Mouse (Mus musculus) liver, embryonic 11.5 days (tissue): ENCODE measurements around the gene Sept8. TPM values are rescaled to one million over a fixed set of nuclear protein-coding genes. Genes with fewer than 3 reads are reported as not detected.

Experiments used
- ATAC-seq: fragments of 200-750 bp; cut with Nextera tagmentation; replicated peaks from 2 replicates; pipeline ENCODE4 v1.8.0; 2017; ENCODE audit warnings: moderate number of reproducible peaks, mild to moderate bottlenecking, moderate TSS enrichment, moderate library complexity; ENCODE audit not compliant: low FRiP score
- DNase-seq: peaks from one replicate; pipeline ENCODE4 v3.0.0-alpha.2; 2017; ENCODE audit warnings: low spot score
- H3K27ac ChIP-seq: fragments of 300-500 bp; sonication (generic); 2 replicates; pipeline ENCODE4 v1.5.1; 2014; ENCODE audit warnings: mild to moderate bottlenecking, low read depth, low read length, control low read depth
- H3K27me3 ChIP-seq: fragments of 300-500 bp; sonication (generic); replicated peaks from 2 replicates; pipeline ENCODE4 v1.6.1; 2014; ENCODE audit warnings: low read length, mixed read lengths; ENCODE audit not compliant: control insufficient read depth, insufficient read depth
- H3K36me3 ChIP-seq: fragments of 300-500 bp; sonication (generic); 2 replicates; pipeline ENCODE4 v1.6.1; 2014; ENCODE audit warnings: mild to moderate bottlenecking, low read length, moderate library complexity, mixed read lengths; ENCODE audit not compliant: control insufficient read depth, insufficient read depth
- H3K4me1 ChIP-seq: fragments of 300-500 bp; sonication (generic); replicated peaks from 2 replicates; pipeline ENCODE4 v1.6.1; 2014; ENCODE audit warnings: low read length, mixed read lengths; ENCODE audit not compliant: control insufficient read depth, insufficient read depth
- H3K4me2 ChIP-seq: fragments of 300-500 bp; sonication (generic); 2 replicates; pipeline ENCODE4 v1.6.1; 2014; ENCODE audit warnings: mild to moderate bottlenecking, control low read depth, moderate library complexity
- H3K4me3 ChIP-seq: fragments of 300-500 bp; sonication (generic); 2 replicates; pipeline ENCODE4 v1.5.1; 2014; ENCODE audit warnings: low read depth, low read length, control low read depth
- H3K9ac ChIP-seq: fragments of 300-500 bp; sonication (generic); 2 replicates; pipeline ENCODE4 v1.6.1; 2014; ENCODE audit warnings: low read depth, low read length, control low read depth
- H3K9me3 ChIP-seq: fragments of 300-500 bp; sonication (generic); 2 replicates; pipeline ENCODE4 v1.6.1; 2016; ENCODE audit warnings: low read length, inconsistent platforms, mixed read lengths; ENCODE audit not compliant: control insufficient read depth
- WGBS: fragments of 180-500 bp; shearing (Covaris S2); extraction: QIAGEN DNeasy Blood & Tissue Kit; methylation state at CpG from one replicate; pipeline ENCODE4 v1.1.7; 2014; 5-methylcytosine and 5-hydroxymethylcytosine counted together
- polyA plus RNA-seq: library from polyadenylated mRNA; unstranded; fragments of >200 nt; fragmentation: Nextera tagmentation; extraction: Ambion mirVana; gene quantifications from 2 replicates; pipeline ENCODE4 v1.2.1, GENCODE M21; 2014

The Sept8 gene
- polyA plus RNA-seq, 1 experiment from 2014 or later, result 43.4 TPM

GRCm38 (mm10) chr11:53591116-53591515, 72.1 kb downstream of the Sept8 start:
- 86% methylated on average over 5 of the region's 5 CpGs for WGBS

More at GRCm38 (mm10) chr11:53591116-53591515, 72.1 kb downstream of the Sept8 start:
- no peak overlapping the region for H3K4me2 ChIP-seq
- H3K9me3 ChIP-seq, result no peaks in the 10 kb centered on the region
- no peak for DNase-seq
- no peak overlapping the region for H3K9ac ChIP-seq
- peaks cover 9% of the 10 kb centered on the region; the same call in 1 of the 2 replicates for H3K36me3 ChIP-seq
- ATAC-seq, result no peak
- no peaks in the 10 kb centered on the region for H3K4me1 ChIP-seq
- H3K4me3 ChIP-seq, result no peak overlapping the region
- H3K27ac ChIP-seq, result no peak overlapping the region
- H3K27me3 ChIP-seq, result no peaks in the 10 kb centered on the region

Other genes with a start within 250 kb of the Sept8 start
- 154 and 166 TPM in 2 replicates for gene Hspa4, start 218.8 kb upstream of the Sept8 start, polyA plus RNA-seq
- 36.7 and 37.9 TPM in 2 replicates for gene Zcchc10, start 194.6 kb upstream of the Sept8 start, polyA plus RNA-seq
- 16.5 and 17.3 TPM in 2 replicates for gene Aff4, start 168.4 kb upstream of the Sept8 start, polyA plus RNA-seq
- 5.1 and 6.5 TPM in 2 replicates for gene Leap2, start 96.1 kb upstream of the Sept8 start, polyA plus RNA-seq
- 746 and 848 TPM in 2 replicates for gene Uqcrq, start 88.4 kb upstream of the Sept8 start, polyA plus RNA-seq
- 0.30 and 0.89 TPM in 2 replicates for gene Gdf9, start 88.2 kb upstream of the Sept8 start, polyA plus RNA-seq
- 0.10 TPM in 1 of 2 replicates, not detected in the other for gene Gm10447, start 62.1 kb upstream of the Sept8 start, polyA plus RNA-seq
- gene Shroom1, start 62.1 kb upstream of the Sept8 start, polyA plus RNA-seq, result 2.6 and 2.7 TPM in 2 replicates
- gene Gm9837, start 48.8 kb upstream of the Sept8 start, polyA plus RNA-seq, result not detected in 2 replicates
- not detected in 2 replicates for gene Gm9945, start 39.1 kb upstream of the Sept8 start, polyA plus RNA-seq
- gene Sowaha, start 39.0 kb upstream of the Sept8 start, polyA plus RNA-seq, result 1.1 and 1.5 TPM in 2 replicates
- gene Kif3a, start 48.1 kb downstream of the Sept8 start, polyA plus RNA-seq, result 22.3 and 27.4 TPM in 2 replicates
- gene Il4, start 99.4 kb downstream of the Sept8 start, polyA plus RNA-seq, result 1.9 and 3.2 TPM in 2 replicates
- gene Il13, start 115.4 kb downstream of the Sept8 start, polyA plus RNA-seq, result not detected in 2 replicates
- 36.4 and 37.5 TPM in 2 replicates for gene Rad50, start 188.1 kb downstream of the Sept8 start, polyA plus RNA-seq
- gene Il5, start 201.5 kb downstream of the Sept8 start, polyA plus RNA-seq, result not detected in 2 replicates